Mouse (Mus musculus): ENCODE results near the gene Ccdc155. TPM values are rescaled to one million over a fixed set of nuclear protein-coding genes. Genes with fewer than 3 reads are reported as not detected.

Ccdc155 gene
- polyA plus RNA-seq, 1 experiment from 2014 or later: 0.50 TPM

DNA sequence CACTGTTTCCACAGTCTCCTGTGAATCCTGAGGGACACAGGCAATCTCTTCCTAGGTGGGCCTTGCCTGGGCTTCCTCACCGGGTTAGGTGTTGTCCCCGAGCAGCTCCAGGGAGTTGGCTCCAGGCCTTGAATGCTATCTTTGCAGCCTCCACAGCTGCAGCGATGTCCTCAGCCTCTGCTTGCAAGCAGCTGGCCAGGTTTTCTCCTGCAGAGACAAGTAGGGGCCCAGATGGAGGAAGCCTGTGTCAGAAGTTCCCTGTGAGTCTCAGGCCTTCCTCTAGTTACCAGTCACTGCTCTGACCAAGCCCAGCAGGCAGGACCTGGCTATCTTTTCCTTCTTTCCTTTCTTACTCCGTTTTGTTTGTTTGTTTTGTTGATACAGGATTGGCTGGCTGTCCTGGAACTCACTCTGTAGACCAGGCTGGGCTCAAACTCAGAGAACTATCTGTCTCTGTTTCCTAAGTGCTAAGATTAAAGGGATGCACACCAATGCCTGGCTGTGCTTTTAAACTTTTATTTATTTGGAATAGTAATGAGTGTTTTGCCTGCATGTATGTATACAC is 56.1 kb downstream of the Ccdc155 start:
- no peak overlapping the region for H3K4me3 ChIP-seq (replicated peaks; ENCODE audit: low read length)
- 65% methylated on average over 4 of the region's 4 CpGs for WGBS
- H3K4me2 ChIP-seq (replicated peaks): no peak overlapping the region
- ATAC-seq (ENCODE audit: low FRiP score) (no peak), DNase-seq (ENCODE audit: low spot score) (no peak)
- 0 out of 2 replicates have a peak, but pooled peaks cover 6% of the 10 kb centered on the region for H3K36me3 ChIP-seq (replicated peaks; ENCODE audit: control insufficient read depth, insufficient read depth)
- H3K27ac ChIP-seq: no peak overlapping the region
- H3K9ac ChIP-seq: no peak overlapping the region
- no peaks in the 10 kb centered on the region for H3K27me3 ChIP-seq (ENCODE audit: control insufficient read depth, insufficient read depth, low read length)
- 0 out of 2 replicates have a peak, but pooled peaks cover 3% of the 10 kb centered on the region for H3K4me1 ChIP-seq (replicated peaks; ENCODE audit: control insufficient read depth, insufficient read depth, low read length)
- no peaks in the 10 kb centered on the region for H3K9me3 ChIP-seq (ENCODE audit: control insufficient read depth, low read length)

GRCm38 (mm10) chr7:45147899-45148298 is 56.8 kb downstream of the Ccdc155 start:
- H3K27me3 ChIP-seq (ENCODE audit: control insufficient read depth, insufficient read depth, low read length): no peaks in the 10 kb centered on the region
- H3K4me2 ChIP-seq (replicated peaks): no peak overlapping the region
- DNase-seq (ENCODE audit: low spot score) (no peak), ATAC-seq (ENCODE audit: low FRiP score) (no peak)
- 0 out of 2 replicates have a peak, but pooled peaks cover 6% of the 10 kb centered on the region for H3K36me3 ChIP-seq (replicated peaks; ENCODE audit: control insufficient read depth, insufficient read depth)
- no peaks in the 10 kb centered on the region for H3K9me3 ChIP-seq (ENCODE audit: control insufficient read depth, low read length)
- H3K4me3 ChIP-seq (replicated peaks; ENCODE audit: low read length): no peak overlapping the region
- no peaks in the 10 kb centered on the region for H3K4me1 ChIP-seq (replicated peaks; ENCODE audit: control insufficient read depth, insufficient read depth, low read length)
- H3K27ac ChIP-seq: no peak overlapping the region
- 86% methylated on average over 11 of the region's 11 CpGs for WGBS
- no peak overlapping the region for H3K9ac ChIP-seq

- Histone ChIP-seq H3K4me3 (replicated peaks; ENCODE audit: low read length) (no peak overlapping the region), H3K9ac (no peak overlapping the region), H3K4me2 (replicated peaks) (no peak overlapping the region), H3K36me3 (replicated peaks; ENCODE audit: control insufficient read depth, insufficient read depth) (peaks cover 11% of the 10 kb centered on the region; the same call in 1 of the 2 replicates), H3K9me3 (ENCODE audit: control insufficient read depth, low read length) (no peaks in the 10 kb centered on the region), H3K27ac (no peak overlapping the region), H3K27me3 (ENCODE audit: control insufficient read depth, insufficient read depth, low read length) (no peaks in the 10 kb centered on the region), H3K4me1 (replicated peaks; ENCODE audit: control insufficient read depth, insufficient read depth, low read length) (no peaks in the 10 kb centered on the region)
- WGBS: 94% methylated on average over 11 of the region's 11 CpGs
- ATAC-seq (ENCODE audit: low FRiP score): no peak
- no peak for DNase-seq (ENCODE audit: low spot score)
Measured at GRCm38 (mm10) chr7:45147267-45147666, 57.4 kb downstream of the Ccdc155 start.

- 96% methylated on average over 8 of the region's 8 CpGs for WGBS
- no peak overlapping the region for H3K4me2 ChIP-seq (replicated peaks)
- no peaks in the 10 kb centered on the region for H3K4me1 ChIP-seq (replicated peaks; ENCODE audit: control insufficient read depth, insufficient read depth, low read length)
- H3K9ac ChIP-seq: no peak overlapping the region
- no peak overlapping the region for H3K4me3 ChIP-seq (replicated peaks; ENCODE audit: low read length)
- H3K36me3 ChIP-seq (replicated peaks; ENCODE audit: control insufficient read depth, insufficient read depth): peaks cover 12% of the 10 kb centered on the region; the same call in 1 of the 2 replicates
- no peak overlapping the region for H3K27ac ChIP-seq
- no peak for ATAC-seq (ENCODE audit: low FRiP score)
- no peaks in the 10 kb centered on the region for H3K27me3 ChIP-seq (ENCODE audit: control insufficient read depth, insufficient read depth, low read length)
- no peaks in the 10 kb centered on the region for H3K9me3 ChIP-seq (ENCODE audit: control insufficient read depth, low read length)
- DNase-seq (ENCODE audit: low spot score): no peak
Measured at GRCm38 (mm10) chr7:45145460-45145859, 59.2 kb downstream of the Ccdc155 start.

- H3K4me3 ChIP-seq (replicated peaks; ENCODE audit: low read length): no peak overlapping the region
- no peak for DNase-seq (ENCODE audit: low spot score)
- H3K27me3 ChIP-seq (ENCODE audit: control insufficient read depth, insufficient read depth, low read length): no peaks in the 10 kb centered on the region
- ATAC-seq (ENCODE audit: low FRiP score): no peak
- no peak overlapping the region for H3K4me2 ChIP-seq (replicated peaks)
- no peak overlapping the region for H3K27ac ChIP-seq
- H3K9ac ChIP-seq: no peak overlapping the region
- WGBS: 89% methylated on average over 13 of the region's 13 CpGs
- no peaks in the 10 kb centered on the region for H3K4me1 ChIP-seq (replicated peaks; ENCODE audit: control insufficient read depth, insufficient read depth, low read length)
- peaks cover 12% of the 10 kb centered on the region; the same call in 1 of the 2 replicates for H3K36me3 ChIP-seq (replicated peaks; ENCODE audit: control insufficient read depth, insufficient read depth)
- H3K9me3 ChIP-seq (ENCODE audit: control insufficient read depth, low read length): no peaks in the 10 kb centered on the region
Measured at GRCm38 (mm10) chr7:45144368-45145174, 60.1 kb downstream of the Ccdc155 start.

GRCm38 (mm10) chr7:45141914-45142313 is 62.8 kb downstream of the Ccdc155 start:
- no peaks in the 10 kb centered on the region for H3K9me3 ChIP-seq (ENCODE audit: control insufficient read depth, low read length)
- H3K9ac ChIP-seq: no peak overlapping the region
- H3K4me1 ChIP-seq (replicated peaks; ENCODE audit: control insufficient read depth, insufficient read depth, low read length): no peaks in the 10 kb centered on the region
- no peak overlapping the region for H3K4me2 ChIP-seq (replicated peaks)
- WGBS: 88% methylated on average over 5 of the region's 5 CpGs
- DNase-seq (ENCODE audit: low spot score): no peak
- no peaks in the 10 kb centered on the region for H3K27me3 ChIP-seq (ENCODE audit: control insufficient read depth, insufficient read depth, low read length)
- no peak for ATAC-seq (ENCODE audit: low FRiP score)
- H3K36me3 ChIP-seq (replicated peaks; ENCODE audit: control insufficient read depth, insufficient read depth): peaks cover 6% of the 10 kb centered on the region; the same call in 1 of the 2 replicates
- no peak overlapping the region for H3K27ac ChIP-seq
- H3K4me3 ChIP-seq (replicated peaks; ENCODE audit: low read length): no peak overlapping the region

DNA sequence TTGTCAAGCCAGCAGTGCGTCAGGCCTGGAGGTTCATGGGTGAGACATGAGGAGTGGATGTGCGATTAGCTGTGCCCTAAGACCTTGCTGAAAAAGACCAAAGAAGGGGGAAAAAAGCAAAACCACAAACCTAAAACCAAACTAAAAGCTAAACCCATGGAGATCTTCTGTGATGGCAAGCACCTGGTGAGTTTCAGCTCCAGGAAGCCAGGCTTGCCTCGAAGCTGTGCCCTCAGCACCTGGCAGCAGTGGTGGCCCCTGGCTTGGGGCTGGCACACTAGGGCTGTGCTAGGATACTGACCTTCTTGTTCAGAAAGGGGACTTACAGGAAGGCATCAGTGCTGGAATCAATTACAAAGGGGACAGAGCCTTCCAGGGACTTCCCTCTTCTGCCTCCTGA is 63.4 kb downstream of the Ccdc155 start:
- H3K27me3 ChIP-seq (ENCODE audit: control insufficient read depth, insufficient read depth, low read length): no peaks in the 10 kb centered on the region
- no peaks in the 10 kb centered on the region for H3K4me1 ChIP-seq (replicated peaks; ENCODE audit: control insufficient read depth, insufficient read depth, low read length)
- no peak overlapping the region for H3K27ac ChIP-seq
- ATAC-seq (ENCODE audit: low FRiP score) (no peak), DNase-seq (ENCODE audit: low spot score) (no peak)
- peaks cover 6% of the 10 kb centered on the region; the same call in 1 of the 2 replicates for H3K36me3 ChIP-seq (replicated peaks; ENCODE audit: control insufficient read depth, insufficient read depth)
- 91% methylated on average over 3 of the region's 3 CpGs for WGBS
- no peak overlapping the region for H3K4me3 ChIP-seq (replicated peaks; ENCODE audit: low read length)
- no peak overlapping the region for H3K4me2 ChIP-seq (replicated peaks)
- H3K9me3 ChIP-seq (ENCODE audit: control insufficient read depth, low read length): no peaks in the 10 kb centered on the region
- no peak overlapping the region for H3K9ac ChIP-seq

DNA sequence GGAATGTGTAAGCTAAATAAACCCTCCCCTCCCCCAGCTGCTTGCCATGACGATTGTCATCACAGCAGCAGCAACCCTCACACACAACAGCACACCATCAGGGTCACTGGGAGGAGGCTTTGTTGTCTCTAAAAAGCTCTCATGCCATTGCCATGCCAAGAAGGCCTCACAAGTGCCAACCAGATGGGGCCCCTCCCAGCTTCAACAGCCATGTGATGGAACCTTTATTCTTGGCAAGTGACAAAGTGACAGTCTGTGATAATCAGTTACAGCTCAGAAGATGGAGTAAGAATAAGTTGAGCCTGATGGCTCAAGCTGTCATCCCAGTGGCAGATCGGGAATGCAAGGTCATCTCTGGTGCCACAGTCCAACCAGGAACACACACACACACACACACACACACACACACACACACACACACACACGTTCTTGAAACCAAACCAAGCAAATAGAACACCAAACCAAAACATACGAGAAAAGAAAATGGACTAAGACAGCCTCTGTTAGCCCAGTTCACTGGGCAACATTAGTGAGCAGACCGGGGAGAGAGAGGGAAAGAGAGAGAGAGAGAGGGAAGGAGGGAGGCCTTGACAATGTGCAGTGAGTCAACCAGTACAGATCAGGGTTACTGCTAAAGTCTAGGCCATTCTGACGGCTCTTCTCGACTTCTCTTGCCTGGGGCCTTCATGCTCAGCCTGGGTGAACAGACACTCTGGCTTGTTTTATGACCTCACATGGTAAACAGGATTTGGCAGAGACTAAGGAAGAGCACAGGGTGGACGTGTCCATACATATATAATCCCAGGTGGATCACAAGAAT is 64.6 kb downstream of the Ccdc155 start:
- no peak overlapping the region for H3K4me2 ChIP-seq (replicated peaks)
- no peak overlapping the region for H3K9ac ChIP-seq
- no peak for DNase-seq (ENCODE audit: low spot score)
- H3K27ac ChIP-seq: no peak overlapping the region
- no peaks in the 10 kb centered on the region for H3K9me3 ChIP-seq (ENCODE audit: control insufficient read depth, low read length)
- H3K4me1 ChIP-seq (replicated peaks; ENCODE audit: control insufficient read depth, insufficient read depth, low read length): 0 out of 2 replicates have a peak, but pooled peaks cover 6% of the 10 kb centered on the region
- H3K27me3 ChIP-seq (ENCODE audit: control insufficient read depth, insufficient read depth, low read length): 0 out of 2 replicates have a peak, but pooled peaks cover 5% of the 10 kb centered on the region
- 79% methylated on average over 8 of the region's 8 CpGs for WGBS
- no peak for ATAC-seq (ENCODE audit: low FRiP score)
- H3K36me3 ChIP-seq (replicated peaks; ENCODE audit: control insufficient read depth, insufficient read depth): peaks cover 6% of the 10 kb centered on the region; the same call in 1 of the 2 replicates
- H3K4me3 ChIP-seq (replicated peaks; ENCODE audit: low read length): no peak overlapping the region

- ATAC-seq (ENCODE audit: low FRiP score): no peak
- WGBS: 75% methylated on average over 1 of the region's 1 CpGs
- DNase-seq (ENCODE audit: low spot score): no peak
Measured at GRCm38 (mm10) chr7:45138403-45138802, 66.3 kb downstream of the Ccdc155 start.

More at GRCm38 (mm10) chr7:45138403-45138802, 66.3 kb downstream of the Ccdc155 start:
- Histone ChIP-seq H3K9ac (no peak overlapping the region), H3K4me3 (replicated peaks; ENCODE audit: low read length) (no peak overlapping the region), H3K27me3 (ENCODE audit: control insufficient read depth, insufficient read depth, low read length) (0 out of 2 replicates have a peak, but pooled peaks cover 5% of the 10 kb centered on the region), H3K4me2 (replicated peaks) (no peak overlapping the region), H3K4me1 (replicated peaks; ENCODE audit: control insufficient read depth, insufficient read depth, low read length) (0 out of 2 replicates have a peak, but pooled peaks cover 6% of the 10 kb centered on the region), H3K27ac (no peak overlapping the region), H3K9me3 (ENCODE audit: control insufficient read depth, low read length) (no peaks in the 10 kb centered on the region), H3K36me3 (replicated peaks; ENCODE audit: control insufficient read depth, insufficient read depth) (peaks cover 6% of the 10 kb centered on the region; the same call in 1 of the 2 replicates)

All from hindbrain, embryonic 14.5 days (tissue).